Mouse (Mus musculus): ENCODE data around the gene Dgkb.

DNA sequence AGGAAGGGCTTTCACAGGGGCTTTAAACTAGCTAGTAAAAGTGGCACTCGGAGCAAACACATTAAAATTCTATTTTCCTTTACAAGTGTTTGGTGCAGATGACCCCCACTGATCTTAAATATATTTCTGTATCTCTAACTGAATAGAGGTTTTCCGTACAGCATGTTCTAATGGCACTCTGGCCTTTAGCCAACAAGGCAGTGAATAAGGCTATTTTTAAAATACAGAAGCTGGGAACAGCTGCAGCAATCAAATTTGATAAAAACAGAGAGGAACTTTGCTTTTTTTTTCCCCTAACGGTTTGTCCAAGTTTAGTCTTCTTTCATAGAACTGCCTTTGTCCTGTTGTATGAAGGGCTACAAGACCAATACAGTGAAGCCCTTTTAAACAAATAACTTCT lies 776.5 kb downstream of the Dgkb start:
- TF ChIP-seq CTCF (IDR thresholded peaks at IDR 0.05; ENCODE audit: low read depth) (no peak), EP300 (optimal IDR thresholded peaks at IDR 0.05) (no peak)

Data from stomach, postnatal 0 days (tissue).